Mouse (Mus musculus): ENCODE measurements at regions not wholly inside any gene's neighbourhood (a gene's known extent, or its start where the extent isn't known, plus 50 kb on each side); places are given as distances from the start of the nearest gene placed in this dataset.
A peak's percentile ranks its signal among the peaks of the same experiment; 100 is the strongest.

DNA sequence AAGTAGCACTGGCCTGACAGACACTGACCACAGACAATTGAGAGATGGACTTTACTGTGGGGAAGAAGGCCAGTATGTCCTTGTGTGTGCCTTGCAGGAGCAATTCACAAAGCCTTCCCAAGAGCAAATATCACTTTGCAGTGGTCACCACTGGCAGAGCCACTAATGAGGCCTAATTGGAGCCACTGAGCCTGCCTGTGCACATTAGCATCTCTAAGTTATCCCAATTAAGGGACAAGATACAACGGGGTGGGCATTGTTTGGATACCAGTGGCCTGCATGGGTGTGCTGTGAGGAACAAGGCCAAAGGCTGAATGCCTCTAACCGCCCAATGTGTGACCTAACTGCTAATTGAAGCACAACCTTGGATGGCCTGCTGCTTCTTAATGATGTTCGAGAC lies 433.4 kb upstream of the Ptbp2 start:
- Histone ChIP-seq H3K4me1 (replicated peaks; ENCODE audit: control insufficient read depth, insufficient read depth, low read length) (0 out of 2 replicates have a peak, but pooled peaks cover 3% of the 10 kb centered on the region), H3K4me2 (replicated peaks; ENCODE audit: low read depth, low read length) (no peak overlapping the region), H3K9me3 (ENCODE audit: control insufficient read depth, low read length) (no peaks in the 10 kb centered on the region), H3K9ac (ENCODE audit: low read depth, low read length) (no peak overlapping the region), H3K27me3 (ENCODE audit: control insufficient read depth, insufficient read depth, low read length) (no peaks in the 10 kb centered on the region), H3K27ac (ENCODE audit: low read depth, low read length) (no peak overlapping the region), H3K4me3 (ENCODE audit: low read depth, low read length) (no peak overlapping the region), H3K36me3 (ENCODE audit: control insufficient read depth, insufficient read depth, low read length) (no peaks in the 10 kb centered on the region)
- DNase-seq (ENCODE audit: low spot score), result no peak
- no peak for ATAC-seq (ENCODE audit: low FRiP score)
- 62% methylated on average over 3 of the region's 3 CpGs for WGBS

DNA sequence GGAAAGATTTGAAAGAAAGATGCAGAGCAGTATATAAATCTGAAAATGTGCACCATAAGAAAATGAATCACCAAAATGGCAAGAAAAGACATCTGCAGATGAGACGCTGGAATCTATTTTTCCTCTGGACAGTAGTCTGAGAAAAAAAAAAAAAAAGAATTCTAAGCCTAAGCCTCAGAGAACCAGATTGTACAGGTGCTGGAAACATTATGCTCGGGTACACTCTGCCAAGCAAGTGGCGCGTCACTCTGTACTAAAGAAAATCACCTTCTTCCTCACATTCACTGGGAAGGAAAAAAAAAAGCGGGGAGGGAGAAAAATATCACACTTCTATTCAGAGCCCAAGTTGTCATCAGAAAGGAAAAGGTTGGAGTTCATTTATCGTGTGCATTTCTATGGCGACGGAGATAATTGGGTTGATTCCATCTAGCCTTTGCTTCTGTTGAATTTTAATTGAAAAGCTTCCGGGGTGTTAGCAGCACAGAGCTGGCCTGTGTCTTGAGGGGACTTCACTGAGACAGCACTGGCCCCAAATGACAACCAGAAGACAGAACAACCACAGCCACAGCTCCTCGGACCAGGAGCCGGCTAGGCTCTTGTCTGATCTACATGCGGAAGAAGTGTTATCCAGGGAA lies 430.5 kb upstream of the Ptbp2 start:
- no peak overlapping the region for H3K4me3 ChIP-seq (ENCODE audit: low read depth, low read length)
- ATAC-seq (ENCODE audit: low FRiP score), result no peak
- H3K4me2 ChIP-seq (replicated peaks; ENCODE audit: low read depth, low read length), result no peak overlapping the region
- H3K4me1 ChIP-seq (replicated peaks; ENCODE audit: control insufficient read depth, insufficient read depth, low read length), result 0 out of 2 replicates have a peak, but pooled peaks cover 3% of the 10 kb centered on the region
- no peak for DNase-seq (ENCODE audit: low spot score)
- no peak overlapping the region for H3K27ac ChIP-seq (ENCODE audit: low read depth, low read length)
- H3K27me3 ChIP-seq (ENCODE audit: control insufficient read depth, insufficient read depth, low read length), result no peaks in the 10 kb centered on the region
- H3K9me3 ChIP-seq (ENCODE audit: control insufficient read depth, low read length), result no peaks in the 10 kb centered on the region
- H3K9ac ChIP-seq (ENCODE audit: low read depth, low read length), result no peak overlapping the region
- 79% methylated on average over 12 of the region's 12 CpGs for WGBS
- no peaks in the 10 kb centered on the region for H3K36me3 ChIP-seq (ENCODE audit: control insufficient read depth, insufficient read depth, low read length)

DNA sequence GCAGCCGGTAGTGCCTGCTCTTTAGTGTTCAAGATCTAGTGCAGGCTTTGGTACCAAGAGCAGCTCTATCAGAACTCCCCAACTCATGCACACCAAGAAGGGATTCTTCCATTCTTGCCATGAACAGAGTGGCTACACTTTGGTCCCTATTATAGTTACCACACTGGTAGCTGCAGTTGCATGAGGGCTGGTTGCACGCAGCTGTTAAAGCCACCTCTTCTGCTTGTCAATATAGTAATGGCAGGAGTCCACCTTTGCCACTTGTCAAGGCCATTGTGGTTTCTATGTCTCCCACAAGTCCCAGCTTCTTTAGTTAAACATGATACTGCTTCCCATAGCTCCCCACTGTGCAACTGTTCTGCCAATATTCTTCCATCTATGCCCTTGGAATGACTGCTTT lies 415.1 kb upstream of the Ptbp2 start:
- no peaks in the 10 kb centered on the region for H3K9me3 ChIP-seq (ENCODE audit: control insufficient read depth, low read length)
- WGBS, result 86% methylated on average over 2 of the region's 2 CpGs
- no peak overlapping the region for H3K4me3 ChIP-seq (ENCODE audit: low read depth, low read length)
- no peaks in the 10 kb centered on the region for H3K4me1 ChIP-seq (replicated peaks; ENCODE audit: control insufficient read depth, insufficient read depth, low read length)
- no peak overlapping the region for H3K9ac ChIP-seq (ENCODE audit: low read depth, low read length)
- DNase-seq (ENCODE audit: low spot score) (no peak), ATAC-seq (ENCODE audit: low FRiP score) (no peak)
- H3K27me3 ChIP-seq (ENCODE audit: control insufficient read depth, insufficient read depth, low read length), result no peaks in the 10 kb centered on the region
- no peak overlapping the region for H3K27ac ChIP-seq (ENCODE audit: low read depth, low read length)
- H3K4me2 ChIP-seq (replicated peaks; ENCODE audit: low read depth, low read length), result no peak overlapping the region
- no peaks in the 10 kb centered on the region for H3K36me3 ChIP-seq (ENCODE audit: control insufficient read depth, insufficient read depth, low read length)

DNA sequence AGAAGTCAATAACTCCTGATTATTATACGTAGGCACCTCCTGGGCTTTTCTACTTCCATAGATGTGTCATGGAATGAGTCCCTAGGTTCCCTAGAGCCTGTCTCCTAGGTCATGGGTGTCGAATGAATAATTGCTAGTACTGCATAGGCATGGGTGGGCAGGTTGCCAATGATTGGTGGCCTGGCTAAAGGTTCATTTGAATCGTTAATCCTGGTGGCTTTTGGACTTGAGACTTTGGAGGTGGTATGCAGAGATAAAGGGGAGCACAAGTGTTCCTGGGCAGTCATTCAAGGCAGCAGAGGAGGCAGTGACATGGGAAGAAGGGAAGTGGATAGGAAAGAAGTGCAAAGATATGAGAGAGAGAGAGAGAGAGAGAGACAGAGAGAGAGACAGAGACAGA lies 410.2 kb upstream of the Ptbp2 start:
- Histone ChIP-seq H3K27me3 (ENCODE audit: control insufficient read depth, insufficient read depth, low read length) (no peaks in the 10 kb centered on the region), H3K9me3 (ENCODE audit: control insufficient read depth, low read length) (no peaks in the 10 kb centered on the region), H3K4me1 (replicated peaks; ENCODE audit: control insufficient read depth, insufficient read depth, low read length) (no peaks in the 10 kb centered on the region), H3K36me3 (ENCODE audit: control insufficient read depth, insufficient read depth, low read length) (no peaks in the 10 kb centered on the region), H3K9ac (ENCODE audit: low read depth, low read length) (no peak overlapping the region), H3K27ac (ENCODE audit: low read depth, low read length) (no peak overlapping the region), H3K4me3 (ENCODE audit: low read depth, low read length) (no peak overlapping the region), H3K4me2 (replicated peaks; ENCODE audit: low read depth, low read length) (no peak overlapping the region)
- ATAC-seq (ENCODE audit: low FRiP score) (no peak), DNase-seq (ENCODE audit: low spot score) (no peak)
- 85% methylated on average over 3 of the region's 3 CpGs for WGBS

DNA sequence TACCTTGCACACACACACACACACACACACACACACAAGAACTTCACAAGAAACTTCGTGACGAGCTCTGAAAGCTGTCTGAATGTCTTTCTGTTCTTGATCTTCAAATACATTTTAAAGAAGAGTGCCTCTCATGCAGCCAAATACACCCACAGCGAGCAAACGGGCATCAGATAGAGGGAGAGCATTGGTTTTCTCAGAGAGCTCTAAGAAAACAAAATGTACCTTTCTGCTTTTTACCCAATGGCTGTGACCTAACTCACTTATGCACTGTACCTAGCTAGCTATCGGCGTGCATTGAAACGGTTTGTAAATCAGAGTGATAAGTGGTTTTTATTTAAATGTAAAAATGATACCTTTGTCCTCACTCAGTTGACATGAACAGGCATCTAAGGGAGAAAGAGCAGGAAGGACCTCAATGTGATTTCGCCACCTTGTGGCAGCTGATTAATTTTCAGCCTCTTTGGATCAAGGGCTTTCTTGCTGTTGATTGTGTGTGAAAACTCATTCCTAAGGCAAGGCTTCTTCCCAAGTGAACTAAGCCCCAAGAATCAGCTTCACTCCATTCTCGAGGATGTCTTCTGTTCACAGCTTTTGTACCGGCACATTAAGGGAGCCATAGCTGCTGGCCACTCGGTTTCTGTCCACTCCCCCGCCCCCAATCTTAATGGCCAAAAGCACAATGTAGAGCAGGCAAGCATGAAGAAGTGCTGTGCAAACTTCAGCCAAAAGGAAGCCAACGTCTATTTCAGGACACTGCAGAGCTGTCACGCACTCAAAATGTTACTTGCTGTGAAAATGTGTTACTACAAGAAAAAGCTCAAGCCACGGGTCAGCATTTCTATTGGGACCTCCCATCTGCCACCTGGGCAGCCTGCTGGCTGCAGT lies 408.4 kb upstream of the Ptbp2 start:
- H3K27me3 ChIP-seq (ENCODE audit: control insufficient read depth, insufficient read depth, low read length), result no peaks in the 10 kb centered on the region
- DNase-seq (ENCODE audit: low spot score), result peak; percentile 78
- H3K36me3 ChIP-seq (ENCODE audit: control insufficient read depth, insufficient read depth, low read length), result no peaks in the 10 kb centered on the region
- H3K9me3 ChIP-seq (ENCODE audit: control insufficient read depth, low read length), result no peaks in the 10 kb centered on the region
- H3K4me3 ChIP-seq (ENCODE audit: low read depth, low read length), result no peak overlapping the region
- H3K9ac ChIP-seq (ENCODE audit: low read depth, low read length), result no peak overlapping the region
- no peak overlapping the region for H3K27ac ChIP-seq (ENCODE audit: low read depth, low read length)
- H3K4me1 ChIP-seq (replicated peaks; ENCODE audit: control insufficient read depth, insufficient read depth, low read length), result no peaks in the 10 kb centered on the region
- 39% methylated on average over 15 of the region's 15 CpGs for WGBS
- ATAC-seq (ENCODE audit: low FRiP score), result peak; percentile 76
- H3K4me2 ChIP-seq (replicated peaks; ENCODE audit: low read depth, low read length), result no peak overlapping the region

DNA sequence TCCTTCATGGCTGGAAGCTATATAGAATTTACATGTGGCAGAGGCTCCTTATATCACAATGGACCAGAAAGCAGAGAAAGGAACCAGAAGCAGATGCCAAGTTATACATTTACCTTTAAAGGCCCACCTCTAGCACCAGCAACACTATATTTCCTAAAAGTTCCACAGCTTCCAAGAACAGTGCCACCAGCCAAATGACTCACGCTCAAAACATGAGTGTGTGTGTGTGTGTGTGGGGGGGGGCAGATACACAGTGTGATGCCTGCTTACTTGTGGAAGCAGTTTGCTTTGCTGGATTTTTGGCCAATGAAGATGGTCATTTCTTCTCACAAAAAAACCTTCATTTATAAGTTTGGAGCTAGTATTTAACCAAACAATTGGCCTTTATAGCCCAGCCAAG lies 405.3 kb upstream of the Ptbp2 start:
- ATAC-seq (ENCODE audit: low FRiP score) (no peak), DNase-seq (ENCODE audit: low spot score) (no peak)
- Histone ChIP-seq H3K9ac (ENCODE audit: low read depth, low read length) (no peak overlapping the region), H3K27ac (ENCODE audit: low read depth, low read length) (no peak overlapping the region), H3K4me1 (replicated peaks; ENCODE audit: control insufficient read depth, insufficient read depth, low read length) (no peaks in the 10 kb centered on the region), H3K27me3 (ENCODE audit: control insufficient read depth, insufficient read depth, low read length) (no peaks in the 10 kb centered on the region), H3K4me3 (ENCODE audit: low read depth, low read length) (no peak overlapping the region), H3K4me2 (replicated peaks; ENCODE audit: low read depth, low read length) (no peak overlapping the region), H3K36me3 (ENCODE audit: control insufficient read depth, insufficient read depth, low read length) (no peaks in the 10 kb centered on the region), H3K9me3 (ENCODE audit: control insufficient read depth, low read length) (no peaks in the 10 kb centered on the region)
- WGBS, result 91% methylated on average over 1 of the region's 1 CpGs

DNA sequence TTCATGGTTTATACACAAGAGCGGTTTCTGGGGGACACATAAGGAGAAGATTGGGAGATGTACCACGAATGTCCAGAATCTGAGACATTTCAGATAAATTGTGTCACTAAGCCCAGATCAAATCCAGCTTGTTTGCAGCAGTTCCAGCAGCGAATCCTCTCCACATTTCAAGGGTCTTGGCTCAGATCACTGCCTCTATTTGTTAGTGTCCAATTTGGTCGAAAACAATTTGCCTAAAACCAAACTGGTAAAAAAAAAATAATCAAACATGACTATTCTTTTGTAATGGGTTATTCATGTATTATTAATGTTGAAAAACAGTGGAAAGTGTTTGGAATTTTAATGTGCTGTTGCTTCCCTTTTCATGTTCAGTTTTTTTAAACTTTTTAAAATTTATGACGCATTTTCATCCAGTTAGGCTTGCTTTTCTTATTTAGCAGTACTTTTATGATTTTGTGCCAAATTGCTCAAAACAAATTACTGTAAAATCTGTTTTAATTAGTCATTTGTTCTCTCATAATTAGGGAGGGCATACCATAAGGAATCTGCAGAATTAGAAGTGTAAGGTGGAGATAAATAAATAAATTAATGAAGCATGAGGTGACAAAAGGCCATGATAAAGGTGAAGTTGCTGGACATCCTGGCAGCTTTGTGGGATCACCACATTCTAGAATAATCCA lies 396.8 kb upstream of the Ptbp2 start:
- H3K4me1 ChIP-seq (replicated peaks; ENCODE audit: control insufficient read depth, insufficient read depth, low read length), result no peaks in the 10 kb centered on the region

DNA sequence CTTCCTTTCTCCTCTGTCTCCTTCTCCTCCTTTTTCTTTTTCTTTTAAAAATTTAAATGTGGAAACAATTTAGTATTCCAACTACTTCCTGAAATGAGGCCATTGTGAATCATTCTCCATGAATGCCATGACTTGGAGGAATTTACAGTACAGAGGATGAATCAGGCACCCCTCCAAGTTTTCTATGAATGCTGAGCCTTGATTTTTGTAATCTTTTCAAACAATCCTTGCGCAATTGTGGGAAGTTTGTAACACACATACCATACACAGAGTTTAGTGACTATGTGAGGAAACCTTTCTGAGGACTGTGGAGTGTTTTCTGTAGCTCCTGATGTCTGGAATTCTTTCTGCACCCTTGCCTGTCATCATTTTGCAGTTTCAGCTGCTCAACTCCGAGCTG lies 391.4 kb upstream of the Ptbp2 start:
- 67% methylated on average over 2 of the region's 2 CpGs for WGBS
- Histone ChIP-seq H3K27ac (ENCODE audit: low read depth, low read length) (no peak overlapping the region), H3K27me3 (ENCODE audit: control insufficient read depth, insufficient read depth, low read length) (no peaks in the 10 kb centered on the region)

More for the DNA sequence above, 396.8 kb upstream of the Ptbp2 start:
- no peak overlapping the region for H3K4me2 ChIP-seq (replicated peaks; ENCODE audit: low read depth, low read length)
- no peaks in the 10 kb centered on the region for H3K9me3 ChIP-seq (ENCODE audit: control insufficient read depth, low read length)
- no peak overlapping the region for H3K4me3 ChIP-seq (ENCODE audit: low read depth, low read length)
- H3K36me3 ChIP-seq (ENCODE audit: control insufficient read depth, insufficient read depth, low read length), result no peaks in the 10 kb centered on the region
- ATAC-seq (ENCODE audit: low FRiP score), result no peak
- H3K9ac ChIP-seq (ENCODE audit: low read depth, low read length), result no peak overlapping the region
- no peak overlapping the region for H3K27ac ChIP-seq (ENCODE audit: low read depth, low read length)
- no peaks in the 10 kb centered on the region for H3K27me3 ChIP-seq (ENCODE audit: control insufficient read depth, insufficient read depth, low read length)
- no peak for DNase-seq (ENCODE audit: low spot score)
- WGBS, result 93% methylated on average over 5 of the region's 5 CpGs

More for the DNA sequence above, 391.4 kb upstream of the Ptbp2 start:
- H3K4me1 ChIP-seq (replicated peaks; ENCODE audit: control insufficient read depth, insufficient read depth, low read length), result no peaks in the 10 kb centered on the region
- no peak overlapping the region for H3K9ac ChIP-seq (ENCODE audit: low read depth, low read length)
- no peaks in the 10 kb centered on the region for H3K36me3 ChIP-seq (ENCODE audit: control insufficient read depth, insufficient read depth, low read length)
- no peak overlapping the region for H3K4me3 ChIP-seq (ENCODE audit: low read depth, low read length)
- no peak for ATAC-seq (ENCODE audit: low FRiP score)
- no peaks in the 10 kb centered on the region for H3K9me3 ChIP-seq (ENCODE audit: control insufficient read depth, low read length)
- DNase-seq (ENCODE audit: low spot score), result no peak
- no peak overlapping the region for H3K4me2 ChIP-seq (replicated peaks; ENCODE audit: low read depth, low read length)

Measured in hindbrain, embryonic 11.5 days (tissue).